Mouse (Mus musculus): ENCODE results near the gene Slc25a41. TPM values are rescaled to one million over a fixed set of nuclear protein-coding genes. Genes with fewer than 3 reads are reported as not detected.
A peak's percentile ranks its signal among the peaks of the same experiment; 100 is the strongest.

The Slc25a41 gene
- polyA plus RNA-seq, 1 experiment from 2014 or later, result not detected

GRCm38 (mm10) chr17:57010911-57011235, 30.6 kb downstream of the Slc25a41 start:
- H3K9me3 ChIP-seq (replicated peaks), result no peaks in the 10 kb centered on the region
- peak overlapping the region; percentile 90 for H3K4me2 ChIP-seq
- peak; percentile 52 for ATAC-seq (ENCODE audit: low FRiP score)
- peaks cover 26% of the 10 kb centered on the region for H3K4me1 ChIP-seq
- H3K27me3 ChIP-seq (replicated peaks), result no peaks in the 10 kb centered on the region; the same call in 1 of the 2 replicates
- H3K27ac ChIP-seq (replicated peaks), result peak overlapping the region; percentile 84
- H3K4me3 ChIP-seq (replicated peaks), result peak overlapping the region; percentile 83
- H3K36me3 ChIP-seq, result peaks cover 34% of the 10 kb centered on the region
- H3K9ac ChIP-seq (replicated peaks), result peak overlapping the region; percentile 77
- under 1% methylated on average over 19 of the region's 19 CpGs for WGBS

GRCm38 (mm10) chr17:57007137-57007905, 34.1 kb downstream of the Slc25a41 start:
- Histone ChIP-seq H3K9me3 (replicated peaks) (no peaks in the 10 kb centered on the region), H3K36me3 (peaks cover 69% of the 10 kb centered on the region), H3K4me2 (no peak overlapping the region), H3K4me3 (replicated peaks) (no peak overlapping the region), H3K4me1 (peaks cover 21% of the 10 kb centered on the region), H3K27me3 (replicated peaks) (no peaks in the 10 kb centered on the region), H3K27ac (replicated peaks) (no peak overlapping the region), H3K9ac (replicated peaks) (no peak overlapping the region)
- ATAC-seq (ENCODE audit: low FRiP score), result no peak
- WGBS, result 95% methylated on average over 13 of the region's 13 CpGs

- Histone ChIP-seq H3K4me2 (no peak overlapping the region), H3K27ac (replicated peaks) (no peak overlapping the region), H3K36me3 (peaks cover 80% of the 10 kb centered on the region), H3K27me3 (replicated peaks) (no peaks in the 10 kb centered on the region), H3K9me3 (replicated peaks) (no peaks in the 10 kb centered on the region), H3K4me3 (replicated peaks) (no peak overlapping the region), H3K9ac (replicated peaks) (no peak overlapping the region), H3K4me1 (no peaks in the 10 kb centered on the region)
- no peak for ATAC-seq (ENCODE audit: low FRiP score)
- WGBS, result 95% methylated on average over 7 of the region's 7 CpGs
Measured at GRCm38 (mm10) chr17:57003994-57004393, 37.5 kb downstream of the Slc25a41 start.

- H3K36me3 ChIP-seq, result peaks cover 56% of the 10 kb centered on the region
- ATAC-seq (ENCODE audit: low FRiP score), result no peak
- H3K9me3 ChIP-seq (replicated peaks), result no peaks in the 10 kb centered on the region
- no peak overlapping the region for H3K4me2 ChIP-seq
- no peak overlapping the region for H3K4me3 ChIP-seq (replicated peaks)
- H3K27ac ChIP-seq (replicated peaks), result no peak overlapping the region
- peaks cover 20% of the 10 kb centered on the region for H3K4me1 ChIP-seq
- no peaks in the 10 kb centered on the region for H3K27me3 ChIP-seq (replicated peaks)
- H3K9ac ChIP-seq (replicated peaks), result no peak overlapping the region
- WGBS, result 77% methylated on average over 8 of the region's 8 CpGs
Measured at GRCm38 (mm10) chr17:57001228-57001627, 40.2 kb downstream of the Slc25a41 start.

GRCm38 (mm10) chr17:56999968-57000609, 41.4 kb downstream of the Slc25a41 start, which contains the start of gene Pspn:
Gene Pspn (minus strand): TSS chr17:57000018.
- no peak for ATAC-seq (ENCODE audit: low FRiP score)
- WGBS, result 84% methylated on average over 9 of the region's 9 CpGs

GRCm38 (mm10) chr17:56999414-56999813, 42.0 kb downstream of the Slc25a41 start:
- no peak for ATAC-seq (ENCODE audit: low FRiP score)
- Histone ChIP-seq H3K4me3 (replicated peaks) (no peak overlapping the region), H3K9ac (replicated peaks) (no peak overlapping the region), H3K9me3 (replicated peaks) (no peaks in the 10 kb centered on the region), H3K4me2 (no peak overlapping the region), H3K36me3 (peaks cover 55% of the 10 kb centered on the region), H3K4me1 (peaks cover 20% of the 10 kb centered on the region), H3K27me3 (replicated peaks) (no peaks in the 10 kb centered on the region), H3K27ac (replicated peaks) (no peak overlapping the region)
- 94% methylated on average over 9 of the region's 9 CpGs for WGBS

More at GRCm38 (mm10) chr17:56999968-57000609, 41.4 kb downstream of the Slc25a41 start, which contains the start of gene Pspn:
- Histone ChIP-seq H3K27me3 (replicated peaks) (no peaks in the 10 kb centered on the region), H3K4me1 (peaks cover 20% of the 10 kb centered on the region), H3K9ac (replicated peaks) (no peak within 1 kb of the TSS), H3K9me3 (replicated peaks) (no peaks in the 10 kb centered on the region), H3K27ac (replicated peaks) (no peak within 1 kb of the TSS), H3K4me3 (replicated peaks) (no peak within 1 kb of the TSS), H3K36me3 (peaks cover 55% of the 10 kb centered on the region), H3K4me2 (no peak within 1 kb of the TSS)

GRCm38 (mm10) chr17:56997029-56997667, 44.3 kb downstream of the Slc25a41 start, which contains the start of gene Alkbh7:
Gene Alkbh7 (plus strand): TSS chr17:56997339.
- Histone ChIP-seq H3K27me3 (replicated peaks) (no peaks in the 10 kb centered on the region), H3K4me1 (peaks cover 28% of the 10 kb centered on the region), H3K36me3 (peaks cover 56% of the 10 kb centered on the region), H3K4me3 (replicated peaks) (peak within 1 kb of the TSS; percentile 84), H3K4me2 (peak within 1 kb of the TSS; percentile 78), H3K9ac (replicated peaks) (peak within 1 kb of the TSS; percentile 78), H3K27ac (replicated peaks) (peak within 1 kb of the TSS; percentile 90), H3K9me3 (replicated peaks) (no peaks in the 10 kb centered on the region)
- peak; percentile 97 for ATAC-seq (ENCODE audit: low FRiP score)
- under 1% methylated on average over 38 of the region's 38 CpGs for WGBS

- Histone ChIP-seq H3K4me3 (replicated peaks) (peak overlapping the region; percentile 84; the same call in 1 of the 2 replicates), H3K4me1 (peaks cover 31% of the 10 kb centered on the region), H3K27me3 (replicated peaks) (no peaks in the 10 kb centered on the region), H3K9ac (replicated peaks) (no peak overlapping the region), H3K9me3 (replicated peaks) (no peaks in the 10 kb centered on the region), H3K4me2 (peak overlapping the region; percentile 78), H3K27ac (replicated peaks) (no peak overlapping the region), H3K36me3 (peaks cover 55% of the 10 kb centered on the region)
- ATAC-seq (ENCODE audit: low FRiP score), result no peak; the same call in 1 of the 2 replicates
- WGBS, result 77% methylated on average over 2 of the region's 2 CpGs
Measured at GRCm38 (mm10) chr17:56996506-56996905, 44.9 kb downstream of the Slc25a41 start.

GRCm38 (mm10) chr17:56995046-56995445, 46.4 kb downstream of the Slc25a41 start:
- H3K27me3 ChIP-seq (replicated peaks), result no peaks in the 10 kb centered on the region
- no peak for ATAC-seq (ENCODE audit: low FRiP score)
- H3K36me3 ChIP-seq, result peaks cover 47% of the 10 kb centered on the region
- H3K4me1 ChIP-seq, result peaks cover 39% of the 10 kb centered on the region
- no peak overlapping the region for H3K4me2 ChIP-seq
- H3K9ac ChIP-seq (replicated peaks), result no peak overlapping the region
- H3K27ac ChIP-seq (replicated peaks), result no peak overlapping the region
- no peak overlapping the region for H3K4me3 ChIP-seq (replicated peaks)
- no peaks in the 10 kb centered on the region for H3K9me3 ChIP-seq (replicated peaks)
- 94% methylated on average over 8 of the region's 8 CpGs for WGBS

GRCm38 (mm10) chr17:56990966-56991365, 50.5 kb downstream of the Slc25a41 start:
- H3K36me3 ChIP-seq, result peaks cover 37% of the 10 kb centered on the region
- H3K4me3 ChIP-seq (replicated peaks), result peak overlapping the region; percentile 91
- no peaks in the 10 kb centered on the region for H3K27me3 ChIP-seq (replicated peaks)
- H3K9ac ChIP-seq (replicated peaks), result peak overlapping the region; percentile 89
- 77% methylated on average over 2 of the region's 2 CpGs for WGBS
- ATAC-seq (ENCODE audit: low FRiP score), result no peak
- no peaks in the 10 kb centered on the region for H3K9me3 ChIP-seq (replicated peaks)
- H3K27ac ChIP-seq (replicated peaks), result no peak overlapping the region
- H3K4me2 ChIP-seq, result peak overlapping the region; percentile 81
- H3K4me1 ChIP-seq, result peaks cover 22% of the 10 kb centered on the region

- Histone ChIP-seq H3K4me2 (peak within 1 kb of the TSS; percentile 81), H3K36me3 (peaks cover 29% of the 10 kb centered on the region), H3K4me3 (replicated peaks) (peak within 1 kb of the TSS; percentile 91), H3K4me1 (peaks cover 22% of the 10 kb centered on the region), H3K9me3 (replicated peaks) (no peaks in the 10 kb centered on the region), H3K27me3 (replicated peaks) (no peaks in the 10 kb centered on the region), H3K9ac (replicated peaks) (peak within 1 kb of the TSS; percentile 89), H3K27ac (replicated peaks) (peak within 1 kb of the TSS; percentile 86)
- under 1% methylated on average over 52 of the region's 52 CpGs for WGBS
- peak; percentile 96 for ATAC-seq (ENCODE audit: low FRiP score)
Measured at GRCm38 (mm10) chr17:56990115-56990746, 51.2 kb downstream of the Slc25a41 start, which contains the start of gene Clpp. Gene Clpp (plus strand): TSS chr17:56990305.

Measured in neural tube, embryonic 15.5 days (tissue).